ENCODE assay signal across 22 mouse cellular contexts in genomic region chr14:58317231-58317630, GRCm38 (mm10).
DNase-seq lines count a peak whose midpoint lies in the region; ATAC-seq and TF ChIP-seq lines count a peak whose summit lies in the region.
"Had no signal": no experiment of that assay in that cellular context is flagged by ENCODE, and none has a peak within 500 bp of the region (broad histone marks: within the 10 kb centered on the region; RNA-seq: fewer than 3 reads in every experiment).

No protein-coding gene starts in this region.

- H3K27ac ChIP-seq in heart, embryonic 14.5 days (replicated peaks in 1 of 2; ENCODE audit: control insufficient read depth in 1 of 2, insufficient read depth in 1 of 2, low read depth in 2 of 2, low read length in 2 of 2): peak overlapping the region; percentile 28 to 59
- H3K27ac ChIP-seq in heart, adult 2 months: no peak overlapping the region
- no peak overlapping the region for H3K27ac ChIP-seq in lung, embryonic 16.5 days (ENCODE audit: low read length)
- peak overlapping the region; percentile 33; the same call in 1 of the 2 replicates for H3K27ac ChIP-seq in embryonic facial prominence, embryonic 13.5 days
- H3K27ac ChIP-seq in limb, embryonic 12.5 days: peak overlapping the region; percentile 54
- H3K27ac ChIP-seq: heart, embryonic 15.5 days; liver, embryonic 13.5 days; neural tube, embryonic 12.5 days had no signal

- H3K9me3 ChIP-seq in heart, embryonic 14.5 days (ENCODE audit: control insufficient read depth, low read length): no peaks in the 10 kb centered on the region
- no peaks in the 10 kb centered on the region for H3K9me3 ChIP-seq in lung, embryonic 16.5 days (ENCODE audit: control insufficient read depth, low read length)
- no peaks in the 10 kb centered on the region for H3K9me3 ChIP-seq in embryonic facial prominence, embryonic 13.5 days
- H3K9me3 ChIP-seq in limb, embryonic 12.5 days: no peaks in the 10 kb centered on the region
- H3K9me3 ChIP-seq: heart, embryonic 15.5 days; liver, embryonic 13.5 days; neural tube, embryonic 12.5 days had no signal

- H3K4me1 ChIP-seq in heart, embryonic 14.5 days (ENCODE audit: control insufficient read depth in 2 of 2, insufficient read depth in 2 of 2, low read length in 2 of 2): peaks cover 21 to 34% of the 10 kb centered on the region in 2 experiments
- no peaks in the 10 kb centered on the region; the same call in 1 of the 2 replicates for H3K4me1 ChIP-seq in heart, adult 2 months (ENCODE audit: control insufficient read depth, insufficient read depth, low read length)
- peaks cover 5% of the 10 kb centered on the region; the same call in 1 of the 2 replicates for H3K4me1 ChIP-seq in lung, embryonic 16.5 days (replicated peaks; ENCODE audit: control insufficient read depth, insufficient read depth, low read length)
- H3K4me1 ChIP-seq in embryonic facial prominence, embryonic 13.5 days: peaks cover 30% of the 10 kb centered on the region
- peaks cover 23% of the 10 kb centered on the region for H3K4me1 ChIP-seq in limb, embryonic 12.5 days (replicated peaks)
- H3K4me1 ChIP-seq: liver, embryonic 13.5 days; neural tube, embryonic 12.5 days had no signal

- ATAC-seq in heart, embryonic 14.5 days (ENCODE audit: insufficient number of reproducible peaks, insufficient read depth, low FRiP score, low read depth): no peak
- no peak for ATAC-seq in lung, embryonic 16.5 days (ENCODE audit: low read depth)
- ATAC-seq in embryonic facial prominence, embryonic 13.5 days (ENCODE audit: insufficient number of reproducible peaks, insufficient read depth, low FRiP score, low TSS enrichment, low read depth): no peak
- ATAC-seq in limb, embryonic 12.5 days (ENCODE audit: insufficient number of reproducible peaks, insufficient read depth, low FRiP score, low TSS enrichment, low read depth): peak; percentile 47; the same call in 1 of the 2 replicates
- ATAC-seq: CD4-positive, CD25-positive, alpha-beta regulatory T cell, adult 4 months; forebrain, postnatal 0 days; hindbrain, embryonic 16.5 days had no signal

- no peak overlapping the region for H3K4me3 ChIP-seq in heart, embryonic 14.5 days (ENCODE audit: control insufficient read depth in 1 of 2, insufficient read depth in 1 of 2, low read depth in 1 of 2, low read length in 2 of 2)
- no peak overlapping the region for H3K4me3 ChIP-seq in heart, adult 2 months
- H3K4me3 ChIP-seq in lung, embryonic 16.5 days (ENCODE audit: low read length): no peak overlapping the region
- H3K4me3 ChIP-seq in embryonic facial prominence, embryonic 13.5 days: no peak overlapping the region
- no peak overlapping the region for H3K4me3 ChIP-seq in limb, embryonic 12.5 days (replicated peaks)
- H3K4me3 ChIP-seq: erythroblast, embryonic 14.5 days; heart, embryonic 15.5 days; liver, embryonic 13.5 days; neural tube, embryonic 12.5 days had no signal

- peak overlapping the region; percentile 36; the same call in 1 of the 2 replicates for H3K9ac ChIP-seq in heart, embryonic 14.5 days (ENCODE audit: low read length)
- no peak overlapping the region for H3K9ac ChIP-seq in heart, adult 2 months (ENCODE audit: low read depth, low read length)
- 0 out of 2 replicates have a peak overlapping the region, but pooled peaks have one; percentile 9 for H3K9ac ChIP-seq in lung, embryonic 16.5 days (ENCODE audit: low read length)
- H3K9ac ChIP-seq in embryonic facial prominence, embryonic 13.5 days: no peak overlapping the region
- H3K9ac ChIP-seq in limb, embryonic 12.5 days (replicated peaks): no peak overlapping the region
- H3K9ac ChIP-seq: forebrain, postnatal 0 days; heart, embryonic 15.5 days; liver, embryonic 13.5 days; neural tube, embryonic 12.5 days had no signal

- intact Hi-C loops in heart, adult 2 months (cut with DNase I): no loop called here

- no peaks in the 10 kb centered on the region for H3K27me3 ChIP-seq in heart, embryonic 14.5 days (ENCODE audit: control insufficient read depth, insufficient read depth, low read length)
- no peaks in the 10 kb centered on the region for H3K27me3 ChIP-seq in heart, adult 2 months (ENCODE audit: control insufficient read depth, insufficient read depth, low read length)
- H3K27me3 ChIP-seq in lung, embryonic 16.5 days (ENCODE audit: control insufficient read depth, insufficient read depth, low read depth, low read length): no peaks in the 10 kb centered on the region
- no peaks in the 10 kb centered on the region for H3K27me3 ChIP-seq in embryonic facial prominence, embryonic 13.5 days
- H3K27me3 ChIP-seq in limb, embryonic 12.5 days: no peaks in the 10 kb centered on the region
- H3K27me3 ChIP-seq: heart, embryonic 15.5 days; liver, embryonic 13.5 days; neural tube, embryonic 12.5 days had no signal

- H3K79me2 ChIP-seq in heart, adult 2 months (replicated peaks; ENCODE audit: control insufficient read depth, insufficient read depth, low read length): no peaks in the 10 kb centered on the region

- no peak for DNase-seq in heart, adult 2 months
- DNase-seq in lung, adult 18-20 months: no peak
- DNase-seq in right cerebral cortex, postnatal 14 days: no peak
- DNase-seq: adrenal gland, adult 2 months; cerebellum, postnatal 10 days; embryo, embryonic 11 days; forebrain, postnatal 0 days; kidney, adult 11 months; layer of hippocampus, postnatal 36 days; liver, embryonic 13.5 days; lung, postnatal 36 days; right cerebral cortex, postnatal 25 days; thymus, postnatal 25 days had no signal

- no peaks in the 10 kb centered on the region for H3K36me3 ChIP-seq in heart, embryonic 14.5 days (ENCODE audit: control insufficient read depth, insufficient read depth, low read length)
- H3K36me3 ChIP-seq in heart, adult 2 months (ENCODE audit: control insufficient read depth, insufficient read depth, low read length): no peaks in the 10 kb centered on the region
- H3K36me3 ChIP-seq in lung, embryonic 16.5 days (ENCODE audit: control insufficient read depth, insufficient read depth, low read length): no peaks in the 10 kb centered on the region
- H3K36me3 ChIP-seq in embryonic facial prominence, embryonic 13.5 days: no peaks in the 10 kb centered on the region
- no peaks in the 10 kb centered on the region for H3K36me3 ChIP-seq in limb, embryonic 12.5 days
- H3K36me3 ChIP-seq: heart, embryonic 15.5 days; liver, embryonic 13.5 days; neural tube, embryonic 12.5 days had no signal

- WGBS in heart, embryonic 14.5 days: 41% methylated on average over 4 of the region's 4 CpGs
- WGBS in heart, adult 2 months: 56% methylated on average over 4 of the region's 4 CpGs
- WGBS in lung, embryonic 16.5 days: 28% methylated on average over 4 of the region's 4 CpGs
- 33% methylated on average over 4 of the region's 4 CpGs for WGBS in embryonic facial prominence, embryonic 13.5 days
- 38% methylated on average over 4 of the region's 4 CpGs for WGBS in limb, embryonic 12.5 days

- H3K4me2 ChIP-seq in heart, embryonic 14.5 days (ENCODE audit: low read length): no peak overlapping the region
- H3K4me2 ChIP-seq in lung, embryonic 16.5 days (ENCODE audit: low read depth, low read length): no peak overlapping the region
- no peak overlapping the region for H3K4me2 ChIP-seq in embryonic facial prominence, embryonic 13.5 days
- no peak overlapping the region for H3K4me2 ChIP-seq in limb, embryonic 12.5 days
- H3K4me2 ChIP-seq: heart, embryonic 15.5 days; liver, embryonic 13.5 days; neural tube, embryonic 12.5 days had no signal

- TF ChIP-seq CTCF in heart, adult 2 months (IDR thresholded peaks at IDR 0.05): no peak

- no peak for TF ChIP-seq EP300 in heart, adult 2 months (IDR thresholded peaks at IDR 0.05; ENCODE audit: insufficient read depth, low read depth, low read length)

- no peak for TF ChIP-seq POLR2A in heart, adult 2 months (IDR thresholded peaks at IDR 0.05; ENCODE audit: insufficient read depth, low read depth, low read length)

Comparison
In these comparisons a context has a peak if more than half of its experiments do, and no peak if none do; other contexts are left out.
1. H3K27ac ChIP-seq: peak in heart, embryonic 14.5 days (2 of 2), embryonic facial prominence, embryonic 13.5 days (single experiment) and limb, embryonic 12.5 days (single experiment); none in heart, adult 2 months (single experiment) and lung, embryonic 16.5 days (single experiment).
2. H3K9ac ChIP-seq: peak in heart, embryonic 14.5 days (single experiment) and lung, embryonic 16.5 days (single experiment); none in heart, adult 2 months (single experiment), embryonic facial prominence, embryonic 13.5 days (single experiment) and limb, embryonic 12.5 days (single experiment).